Mouse (Mus musculus) hindbrain, postnatal 0 days (tissue): ENCODE measurements at regions not wholly inside any gene's neighbourhood (a gene's known extent, or its start where the extent isn't known, plus 50 kb on each side); places are given as distances from the start of the nearest gene placed in this dataset.
A peak's percentile ranks its signal among the peaks of the same experiment; 100 is the strongest.

Experiments
- ATAC-seq: fragments of 200-750 bp; cut with Nextera tagmentation; 2 replicates; pipeline ENCODE4 v1.8.0; 2017; ENCODE audit warnings: mild to moderate bottlenecking, moderate TSS enrichment, moderate library complexity
- DNase-seq: peaks from one replicate; pipeline ENCODE4 v3.0.0-alpha.2; 2015; ENCODE audit warnings: low spot score
- H3K27ac ChIP-seq: fragments of 300-500 bp; sonication (generic); 2 replicates; pipeline ENCODE4 v1.5.1; 2014; ENCODE audit warnings: mild to moderate bottlenecking
- H3K27me3 ChIP-seq: fragments of 300-500 bp; sonication (generic); 2 replicates; pipeline ENCODE4 v1.6.1; 2014; ENCODE audit warnings: low read length, mixed read lengths; ENCODE audit not compliant: insufficient read depth
- H3K36me3 ChIP-seq: fragments of 300-500 bp; sonication (generic); 2 replicates; pipeline ENCODE4 v1.6.1; 2014; ENCODE audit warnings: low read length, mixed read lengths; ENCODE audit not compliant: insufficient read depth
- H3K4me1 ChIP-seq: fragments of 300-500 bp; sonication (generic); 2 replicates; pipeline ENCODE4 v1.6.1; 2014; ENCODE audit warnings: antibody characterized with exemption, low read length, mixed read lengths; ENCODE audit not compliant: insufficient read depth
- H3K4me2 ChIP-seq: fragments of 300-500 bp; sonication (generic); 2 replicates; pipeline ENCODE4 v1.6.1; 2014; ENCODE audit warnings: low read depth, mild to moderate bottlenecking, low read length, moderate library complexity, mixed read lengths
- H3K4me3 ChIP-seq: fragments of 300-500 bp; sonication (generic); 2 replicates; pipeline ENCODE4 v1.5.1; 2014; ENCODE audit warnings: low read length
- H3K9ac ChIP-seq: fragments of 300-500 bp; sonication (generic); replicated peaks from 2 replicates; pipeline ENCODE4 v1.6.1; 2014; ENCODE audit warnings: mild to moderate bottlenecking, low read length, moderate library complexity, mixed read lengths
- H3K9me3 ChIP-seq: fragments of 300-500 bp; sonication (generic); 2 replicates; pipeline ENCODE4 v1.6.1; 2016; ENCODE audit warnings: low read length, mixed read lengths
- CTCF ChIP-seq: IDR thresholded peaks from 2 replicates; pipeline ENCODE4 v1.5.1; 2016; ENCODE audit warnings: antibody characterized with exemption, control low read depth, low read depth
- WGBS: fragments of 180-500 bp; shearing (Covaris S2); extraction: QIAGEN DNeasy Blood & Tissue Kit; methylation state at CpG from one replicate; pipeline ENCODE4 v1.1.7; 2014; 5-methylcytosine and 5-hydroxymethylcytosine counted together

DNA sequence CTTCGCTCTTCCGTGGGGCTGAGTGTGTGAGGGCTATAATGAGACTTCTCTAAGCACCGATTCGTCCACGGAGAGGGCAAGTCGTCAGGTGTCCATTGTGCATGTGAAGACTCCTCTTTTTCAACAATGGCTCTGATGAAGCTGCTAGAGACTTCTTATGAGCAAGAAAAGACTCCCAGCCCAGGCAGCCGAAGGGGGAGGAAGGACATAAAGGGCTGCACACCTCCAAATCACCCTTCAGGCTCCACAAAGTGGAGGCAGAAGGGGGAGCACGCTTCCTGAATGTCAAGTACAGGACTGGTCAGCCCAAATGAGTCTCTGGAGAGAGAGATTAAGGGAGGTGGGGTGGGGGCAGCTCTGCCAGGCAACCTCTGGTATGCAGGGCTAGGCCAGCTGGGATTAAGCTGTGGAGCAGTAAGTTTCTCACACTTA is 350.3 kb upstream of the Camk1g start:
- Histone ChIP-seq H3K27ac (no peak overlapping the region), H3K4me2 (no peak overlapping the region), H3K36me3 (no peaks in the 10 kb centered on the region), H3K9ac (no peak overlapping the region), H3K27me3 (no peaks in the 10 kb centered on the region), H3K4me1 (no peaks in the 10 kb centered on the region), H3K4me3 (no peak overlapping the region), H3K9me3 (no peaks in the 10 kb centered on the region)
- 52% methylated on average over 8 of the region's 8 CpGs for WGBS
- no peak for TF ChIP-seq CTCF
- DNase-seq, result no peak
- ATAC-seq, result no peak

DNA sequence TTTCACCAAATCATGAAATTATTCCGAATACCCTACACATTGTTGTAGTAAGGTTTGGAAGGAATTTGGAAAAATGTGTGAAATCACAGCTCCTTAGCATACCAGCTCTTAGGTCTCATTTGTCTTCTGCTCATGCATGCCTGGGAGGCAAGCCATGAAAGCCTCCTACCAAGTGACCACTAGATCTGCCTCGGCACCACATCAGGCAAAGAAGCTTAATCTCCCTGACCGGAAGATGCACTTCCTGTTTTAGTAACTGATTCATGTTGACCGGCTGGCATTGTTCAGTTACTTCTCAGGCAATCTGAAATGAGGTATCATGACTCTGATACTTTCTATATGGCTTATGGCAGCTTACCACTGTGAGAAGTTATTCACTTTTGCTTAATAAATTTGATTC is 345.2 kb upstream of the Camk1g start:
- H3K4me1 ChIP-seq, result no peaks in the 10 kb centered on the region
- H3K9ac ChIP-seq, result no peak overlapping the region
- H3K36me3 ChIP-seq, result no peaks in the 10 kb centered on the region
- H3K4me2 ChIP-seq, result no peak overlapping the region
- ATAC-seq (no peak), DNase-seq (no peak)
- no peak for TF ChIP-seq CTCF
- no peak overlapping the region for H3K4me3 ChIP-seq
- no peaks in the 10 kb centered on the region for H3K27me3 ChIP-seq
- no peak overlapping the region for H3K27ac ChIP-seq
- 79% methylated on average over 4 of the region's 4 CpGs for WGBS
- no peaks in the 10 kb centered on the region for H3K9me3 ChIP-seq

DNA sequence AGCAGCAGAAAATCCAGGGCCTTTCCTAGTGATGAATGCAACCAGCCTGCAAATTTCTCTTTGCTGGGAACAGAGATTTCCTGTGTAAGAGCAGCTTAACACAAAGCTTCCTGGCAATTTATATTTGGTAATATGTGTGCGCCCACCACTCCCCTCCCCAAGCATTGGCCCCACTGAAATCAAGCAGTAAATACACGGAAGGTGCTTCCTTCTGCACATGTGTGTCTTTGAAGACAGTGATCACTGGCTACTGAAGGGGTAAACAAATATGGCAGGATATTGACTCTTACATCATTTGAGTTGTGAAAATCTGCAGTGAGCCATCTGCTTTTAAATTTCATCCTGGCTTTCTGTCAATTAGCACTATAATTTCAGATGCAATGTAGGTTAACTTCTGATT is 344.5 kb upstream of the Camk1g start:
- DNase-seq (no peak), ATAC-seq (no peak)
- Histone ChIP-seq H3K27ac (no peak overlapping the region), H3K4me2 (no peak overlapping the region), H3K36me3 (no peaks in the 10 kb centered on the region), H3K4me3 (no peak overlapping the region), H3K4me1 (no peaks in the 10 kb centered on the region), H3K9me3 (no peaks in the 10 kb centered on the region), H3K9ac (no peak overlapping the region), H3K27me3 (no peaks in the 10 kb centered on the region)
- 81% methylated on average over 2 of the region's 2 CpGs for WGBS
- no peak for TF ChIP-seq CTCF

DNA sequence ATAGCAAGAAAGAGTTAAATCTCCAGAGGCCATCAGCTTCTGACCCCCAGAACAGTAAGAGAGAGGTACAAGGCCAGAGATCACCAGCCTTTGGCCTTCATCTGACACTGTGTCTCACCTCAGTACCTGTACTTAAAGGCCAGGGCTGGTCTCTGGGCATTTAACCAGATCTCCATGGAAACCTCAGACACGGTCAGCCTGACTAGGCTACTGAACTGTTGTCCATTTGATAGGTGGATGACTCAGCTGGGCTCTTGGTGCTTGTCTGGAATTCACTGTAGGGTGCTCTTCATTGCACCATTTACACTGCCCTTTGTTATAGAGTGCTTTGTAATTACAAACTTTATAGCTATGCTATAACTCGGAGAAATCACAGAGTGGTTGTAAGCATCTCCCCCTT is 335.1 kb upstream of the Camk1g start:
- Histone ChIP-seq H3K27me3 (no peaks in the 10 kb centered on the region), H3K4me3 (no peak overlapping the region), H3K4me1 (no peaks in the 10 kb centered on the region), H3K4me2 (no peak overlapping the region), H3K9ac (no peak overlapping the region), H3K9me3 (no peaks in the 10 kb centered on the region), H3K36me3 (no peaks in the 10 kb centered on the region), H3K27ac (no peak overlapping the region)
- TF ChIP-seq CTCF, result no peak
- ATAC-seq (no peak), DNase-seq (no peak)
- WGBS, result 42% methylated on average over 2 of the region's 2 CpGs

DNA sequence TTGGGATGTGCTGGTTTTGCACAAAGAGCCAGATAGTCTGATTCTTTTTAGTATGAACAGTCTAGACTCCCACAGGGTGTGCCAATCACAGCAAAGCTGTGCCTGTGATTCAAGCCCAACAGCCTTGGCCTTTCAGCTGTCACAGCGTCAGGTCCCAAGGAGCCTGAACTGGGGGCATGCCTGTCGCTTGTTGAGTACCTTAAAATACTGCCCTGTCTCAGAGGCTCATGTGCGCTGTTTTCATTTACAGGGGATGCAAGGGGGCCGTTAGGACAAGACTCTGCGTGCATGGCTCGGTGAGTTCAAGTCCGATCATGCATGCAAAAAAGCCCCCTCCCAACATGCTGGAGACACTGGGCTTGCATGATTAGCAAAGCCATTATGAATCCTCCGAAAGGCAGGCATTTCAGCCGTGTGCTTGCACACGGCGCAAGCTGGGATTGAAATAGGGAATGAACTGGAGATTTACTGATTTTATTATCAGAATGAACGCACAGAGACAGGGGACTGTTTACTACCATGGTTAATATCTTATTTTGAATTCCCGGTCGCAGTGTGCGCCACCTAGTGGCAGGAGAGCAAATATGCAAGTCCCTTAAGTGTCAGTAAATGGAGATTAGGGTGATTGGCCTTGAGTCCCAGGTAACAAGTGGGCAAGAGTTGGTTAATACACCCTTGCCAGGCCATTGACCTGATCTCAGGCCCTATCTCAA is 332.8 kb upstream of the Camk1g start:
- Histone ChIP-seq H3K4me2 (peak overlapping the region; percentile 55), H3K9ac (no peak overlapping the region), H3K36me3 (no peaks in the 10 kb centered on the region), H3K4me1 (no peaks in the 10 kb centered on the region), H3K27me3 (no peaks in the 10 kb centered on the region), H3K9me3 (no peaks in the 10 kb centered on the region), H3K27ac (no peak overlapping the region), H3K4me3 (peak overlapping the region; percentile 15)
- WGBS, result 12% methylated on average over 15 of the region's 15 CpGs
- DNase-seq (peak; percentile 79), ATAC-seq (peak; percentile 34; the same call in 1 of the 2 replicates)
- peak; percentile 92 for TF ChIP-seq CTCF

DNA sequence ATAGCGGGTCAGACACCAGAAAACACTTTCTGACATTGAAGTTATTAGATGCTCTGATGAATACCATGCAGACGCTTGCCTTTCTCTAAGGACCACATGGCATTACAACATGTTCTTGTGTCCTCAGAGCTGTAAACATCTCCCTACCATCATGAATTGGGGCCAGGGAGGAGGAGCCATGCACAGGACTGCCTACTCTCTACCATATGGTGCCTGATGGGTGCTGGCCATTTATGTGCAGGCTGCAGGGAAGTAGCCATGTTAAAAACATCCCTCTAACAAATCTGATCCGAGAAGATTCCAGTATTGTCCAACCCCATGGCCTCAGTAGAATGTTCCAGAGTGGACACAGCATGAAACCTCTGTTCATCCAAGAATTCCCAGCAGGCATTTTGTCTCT is 330.1 kb upstream of the Camk1g start:
- 72% methylated on average over 3 of the region's 3 CpGs for WGBS
- H3K4me2 ChIP-seq, result no peak overlapping the region
- DNase-seq (no peak), ATAC-seq (no peak)
- no peaks in the 10 kb centered on the region for H3K27me3 ChIP-seq
- no peaks in the 10 kb centered on the region for H3K4me1 ChIP-seq
- no peak for TF ChIP-seq CTCF
- no peaks in the 10 kb centered on the region for H3K9me3 ChIP-seq
- no peak overlapping the region for H3K9ac ChIP-seq
- no peaks in the 10 kb centered on the region for H3K36me3 ChIP-seq
- no peak overlapping the region for H3K27ac ChIP-seq
- no peak overlapping the region for H3K4me3 ChIP-seq

DNA sequence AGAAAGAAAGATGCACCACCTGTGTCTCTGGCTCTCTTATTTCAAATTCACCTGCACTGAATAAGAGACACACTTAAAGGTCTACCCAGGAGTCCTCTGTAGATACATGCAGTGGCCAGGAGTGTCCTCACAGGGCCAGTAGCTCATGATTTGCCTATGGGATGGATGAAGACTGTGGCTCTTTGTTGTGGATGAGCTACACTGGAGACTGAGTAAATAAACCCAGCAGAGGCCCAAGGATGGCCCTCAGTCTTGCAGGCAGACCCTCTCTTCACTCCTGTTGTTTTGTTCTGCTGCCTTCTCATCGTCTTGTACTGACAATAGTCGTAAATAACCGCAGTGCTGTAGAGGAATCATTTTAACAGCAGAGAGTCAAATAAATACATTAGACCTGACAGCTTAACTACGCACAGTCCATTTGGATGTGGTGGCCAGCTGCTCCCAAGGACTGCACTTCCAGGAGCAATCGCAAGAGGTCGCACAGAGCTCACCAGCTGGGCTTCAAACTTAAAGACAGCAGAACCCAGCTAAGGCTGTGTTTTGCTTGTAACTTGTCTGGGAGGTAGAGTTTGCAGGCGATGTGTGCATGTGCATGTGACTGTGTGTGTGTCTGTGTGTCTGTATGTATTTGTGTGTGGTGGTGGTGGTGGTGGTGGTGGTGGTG is 328.6 kb upstream of the Camk1g start:
- H3K27ac ChIP-seq, result no peak overlapping the region
- 10% methylated on average over 7 of the region's 7 CpGs for WGBS
- TF ChIP-seq CTCF, result peak; percentile 97
- no peak overlapping the region for H3K4me3 ChIP-seq
- peak; percentile 92 for DNase-seq
- no peaks in the 10 kb centered on the region for H3K36me3 ChIP-seq
- H3K4me2 ChIP-seq, result no peak overlapping the region
- no peak overlapping the region for H3K9ac ChIP-seq
- ATAC-seq, result peak; percentile 81
- no peaks in the 10 kb centered on the region for H3K9me3 ChIP-seq
- H3K27me3 ChIP-seq, result no peaks in the 10 kb centered on the region
- H3K4me1 ChIP-seq, result no peaks in the 10 kb centered on the region
